Mouse (Mus musculus) frontal cortex, postnatal 10 days (tissue): ENCODE measurements around the gene Olfr814.
"Not testable (repeated sequence)": the region's sequence is repeated elsewhere in the genome, so short reads cannot be mapped to it uniquely, and the experiment has no call there.

Experiments used
- DNase-seq, 2 experiments: peaks; one replicate each; pipeline ENCODE4 v3.0.0; 2022; ENCODE audit warnings: low spot score in 2 of 2, mixed read lengths in 1 of 2

Gene Olfr814

GRCm38 (mm10) chr10:129879751-129880150, at the start of gene Olfr814:
Olfr814 (minus strand) TSS chr10:129879851.
- DNase-seq, result not testable (repeated sequence)

DNA sequence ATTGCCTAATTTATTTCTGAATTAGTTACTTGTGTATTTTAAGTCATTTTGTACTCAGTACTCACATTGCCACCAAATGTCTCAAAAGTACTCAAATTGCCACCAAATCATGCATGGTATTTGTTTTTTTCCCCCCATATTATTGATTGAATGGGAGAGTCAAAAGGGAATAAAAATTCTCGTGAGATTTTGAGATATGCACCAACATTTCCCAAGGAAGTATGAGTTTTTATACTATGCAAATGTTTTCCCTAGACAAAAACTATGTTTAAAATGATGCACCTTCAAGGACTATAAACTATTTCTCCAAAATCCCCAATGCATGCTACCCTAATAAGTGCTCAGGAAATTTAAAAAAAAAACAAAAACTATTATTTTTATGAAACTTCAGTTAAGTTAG, 35.8 kb upstream of the Olfr814 start, which contains the start of gene Olfr816:
TSS of gene Olfr816 (minus strand) at position 101 of the 400 bp plus-strand sequence.
- DNase-seq, result no peak

GRCm38 (mm10) chr10:129905767-129906166, 26.1 kb upstream of the Olfr814 start, which contains the start of gene Olfr815:
Olfr815 (minus strand) TSS chr10:129905867.
- DNase-seq, result not testable (repeated sequence)

GRCm38 (mm10) chr10:129885934-129886333, 6.3 kb upstream of the Olfr814 start:
- DNase-seq, result no peak

DNA sequence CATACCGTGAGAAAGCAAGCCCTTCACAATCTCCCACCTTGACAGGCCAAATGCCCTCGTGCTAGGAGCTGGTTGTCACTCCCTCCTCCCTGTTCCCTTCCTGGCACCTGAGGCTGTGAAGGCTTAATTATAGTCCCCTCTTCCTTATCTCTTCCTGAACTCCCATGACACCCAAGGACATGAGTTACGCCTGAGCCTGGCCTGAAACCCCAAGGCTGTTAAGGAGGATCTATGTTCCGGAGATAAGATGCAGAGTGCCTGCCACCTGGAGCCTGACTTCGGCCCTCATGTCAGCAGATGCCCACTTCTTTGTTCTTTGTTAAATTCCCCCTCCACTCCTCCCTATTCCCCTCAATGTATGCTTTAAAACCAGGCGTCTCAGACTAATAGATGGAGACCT, 5.8 kb upstream of the Olfr814 start:
- DNase-seq, result not testable (repeated sequence)

GRCm38 (mm10) chr10:129855067-129855466, 24.6 kb downstream of the Olfr814 start, which contains the start of gene Olfr813:
Olfr813 (plus strand) TSS chr10:129855367.
- no peak for DNase-seq

- DNase-seq, result no peak
These were observed 32.3 kb downstream of the Olfr814 start for GRCm38 (mm10) chr10:129847343-129847742.

- DNase-seq, result no peak
These were observed 33.7 kb downstream of the Olfr814 start, which contains the start of gene Olfr812 for GRCm38 (mm10) chr10:129845994-129846393. Olfr812 (minus strand) TSS chr10:129846094.
